Mouse (Mus musculus): ENCODE measurements around the gene Adsl.

The Adsl gene

DNA sequence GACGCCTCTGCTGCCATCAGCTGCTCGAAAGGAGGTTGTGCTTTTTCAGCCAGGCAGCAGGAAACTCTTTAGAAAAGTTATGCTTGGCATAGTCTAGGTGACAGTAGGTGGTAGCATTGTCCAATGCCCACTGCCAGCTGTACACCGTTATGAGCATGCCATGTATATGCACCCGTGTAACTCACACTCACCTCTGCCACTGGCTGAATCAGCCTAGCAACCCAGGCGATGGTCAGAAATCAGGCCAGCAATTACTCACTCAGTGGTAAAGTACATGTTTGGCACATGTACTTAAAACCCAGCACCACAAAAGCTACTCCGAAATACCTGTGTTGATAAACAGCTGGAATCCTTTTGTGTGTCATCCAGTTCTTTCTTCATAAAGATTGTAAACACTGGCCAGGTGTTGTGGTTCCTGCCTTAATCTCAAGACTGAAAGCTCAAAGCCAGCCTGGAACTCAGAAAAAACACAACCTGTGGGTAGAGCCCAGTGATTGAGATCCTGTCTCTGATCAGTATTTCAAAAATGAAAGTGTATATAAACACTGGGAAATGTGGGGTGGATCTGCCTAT, 6.7 kb upstream of the Adsl start:
- DNase-seq (ENCODE audit: low read depth, low spot score) = no peak

DNA sequence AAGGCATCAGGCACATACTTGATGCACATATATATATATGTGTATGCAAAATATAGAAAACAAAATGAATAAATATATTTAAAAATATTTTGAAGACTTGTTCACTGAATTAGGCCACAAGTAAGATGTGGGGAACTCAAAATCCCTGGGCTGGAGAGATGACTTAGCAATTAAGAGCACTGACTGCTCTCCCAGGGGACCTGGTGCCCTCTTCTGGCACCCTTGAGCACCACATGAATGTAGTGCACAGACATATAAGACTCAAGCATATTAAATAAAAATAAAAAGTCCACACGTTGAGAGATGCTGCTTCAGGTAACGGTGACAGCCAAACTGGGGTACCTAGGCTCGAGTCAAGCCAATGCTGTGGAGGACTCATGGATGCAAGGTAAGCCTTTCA, 2.4 kb upstream of the Adsl start:
- DNase-seq (ENCODE audit: low read depth, low spot score) = peak; percentile 73

DNA sequence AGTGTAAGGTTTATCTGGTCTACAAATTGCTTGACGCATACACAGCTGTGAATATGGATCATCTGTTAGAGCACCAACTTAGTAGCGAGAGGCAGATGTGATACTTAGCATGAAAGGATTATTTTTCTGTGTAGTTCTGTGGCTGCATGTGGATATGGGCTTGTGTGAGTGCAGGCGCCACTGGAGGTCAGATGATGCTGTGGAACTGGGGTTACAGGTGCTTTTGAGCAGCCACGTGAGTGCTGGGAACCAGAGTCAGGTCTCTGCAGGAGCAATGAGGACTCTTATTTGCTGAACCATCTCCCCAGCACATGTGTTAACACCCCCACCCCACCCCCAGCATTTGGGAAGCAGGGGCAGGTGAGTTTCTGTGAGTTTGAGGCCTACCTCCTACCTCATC, 1.1 kb downstream of the Adsl start:
- no peak for DNase-seq (ENCODE audit: low read depth, low spot score)

DNA sequence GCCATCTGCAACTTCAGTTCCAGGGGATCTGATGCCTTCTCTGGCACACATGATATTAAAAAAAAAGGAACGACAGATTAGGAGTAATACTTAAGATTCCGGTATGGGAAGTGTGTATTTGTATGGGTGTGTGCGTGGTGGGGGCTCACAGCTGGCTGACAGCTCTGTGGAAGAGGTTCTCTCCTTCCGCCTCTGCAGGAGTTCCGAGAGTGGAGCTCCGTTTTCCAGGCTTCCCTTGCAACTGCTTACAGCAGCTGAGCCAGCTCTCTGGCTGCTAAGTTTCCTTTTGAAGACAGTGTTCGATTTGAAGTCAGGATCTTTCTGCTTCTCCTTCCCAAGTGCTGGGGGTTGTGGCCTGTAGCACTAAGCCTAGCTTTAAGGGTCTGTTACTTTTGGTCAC, 1.8 kb downstream of the Adsl start:
- peak; percentile 65 for DNase-seq (ENCODE audit: low read depth, low spot score)

DNA sequence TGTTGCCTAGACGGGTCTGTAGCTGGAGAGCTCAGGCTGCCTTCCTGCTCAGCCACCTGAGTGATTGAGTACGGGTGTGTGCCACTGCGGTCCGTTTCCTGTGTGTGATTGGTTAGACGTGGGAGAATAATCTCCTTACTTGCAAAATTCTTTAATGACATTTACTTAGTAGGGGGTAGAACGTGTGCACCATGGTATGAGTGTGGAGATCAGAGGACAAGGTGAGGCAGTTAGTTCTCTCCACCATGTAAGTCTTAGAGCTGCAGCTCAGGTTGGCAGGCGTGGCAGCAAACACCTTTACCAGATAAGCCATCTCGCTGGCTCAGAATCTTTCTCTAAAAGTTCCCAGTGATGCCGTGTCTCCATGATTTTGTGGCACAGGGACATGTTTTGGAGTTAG, 5.7 kb downstream of the Adsl start:
- DNase-seq (ENCODE audit: low read depth, low spot score) = no peak

DNA sequence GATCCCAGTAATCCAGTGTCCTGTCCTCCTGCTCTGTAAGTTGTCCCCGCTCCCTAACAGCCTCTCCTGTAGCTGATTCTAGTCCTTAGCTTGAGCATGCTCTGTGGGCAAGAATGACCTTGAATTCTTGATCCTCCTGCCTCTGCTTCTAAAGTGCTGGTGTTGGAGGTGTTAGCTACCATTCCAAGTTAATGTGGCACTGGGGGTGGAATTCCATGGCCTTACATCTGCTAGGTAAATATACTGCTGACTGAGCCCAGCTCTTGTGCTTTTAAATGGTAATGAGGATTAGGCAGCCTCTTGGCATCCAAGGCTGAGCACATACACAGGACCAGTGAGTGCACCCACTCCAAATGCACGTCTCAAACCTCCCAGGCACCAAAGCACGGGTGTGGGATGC, 6.6 kb downstream of the Adsl start:
- peak; percentile 48 for DNase-seq (ENCODE audit: low read depth, low spot score)

DNA sequence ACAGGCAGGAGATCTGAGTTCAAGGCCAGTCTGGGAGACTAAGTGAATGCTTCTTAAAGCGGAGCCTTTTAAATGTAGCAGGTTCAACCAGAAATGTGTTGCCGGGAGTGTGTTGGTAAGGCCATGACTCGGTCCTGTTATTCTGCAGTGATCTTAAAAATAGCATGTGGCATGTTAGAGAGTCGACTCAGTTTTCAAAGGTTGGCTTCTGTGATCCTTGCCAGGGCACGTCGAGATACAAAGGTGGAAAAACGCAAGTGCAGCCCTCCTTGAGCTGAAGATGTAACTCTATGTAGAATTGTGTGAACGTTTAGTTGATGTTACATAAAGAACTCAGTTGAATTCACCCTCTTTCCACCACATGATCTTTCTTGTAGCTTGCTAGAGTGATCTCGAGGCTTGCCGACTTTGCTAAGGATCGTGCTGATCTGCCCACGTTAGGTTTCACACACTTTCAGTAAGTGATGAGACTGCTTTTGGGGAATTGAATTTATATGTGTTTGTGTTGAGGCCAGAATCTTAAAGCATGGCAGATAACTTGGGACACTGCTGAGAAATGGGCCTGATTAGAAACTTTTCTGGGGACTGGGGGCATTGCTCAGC, 7.6 kb downstream of the Adsl start:
- DNase-seq (ENCODE audit: low read depth, low spot score) = peak; percentile 70

DNA sequence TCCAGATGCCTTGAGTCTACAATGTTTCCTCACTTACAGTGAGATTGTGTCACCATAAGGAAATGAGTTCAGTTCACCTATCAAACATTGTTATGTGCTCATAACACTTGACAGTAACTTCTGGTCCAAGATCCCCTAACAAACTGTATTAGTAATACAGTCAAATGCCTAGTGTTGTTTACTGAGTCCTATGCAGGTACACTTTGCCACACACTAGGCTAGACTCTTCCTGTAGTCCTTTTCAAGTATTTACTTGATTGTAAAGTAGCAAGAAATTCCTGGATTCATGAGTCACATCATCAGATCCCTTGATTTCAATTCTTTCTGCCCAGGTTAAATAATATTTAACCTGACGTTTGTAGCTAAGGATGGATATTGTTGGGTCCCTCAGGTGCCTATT, 21.1 kb downstream of the Adsl start:
- no peak for DNase-seq (ENCODE audit: low read depth, low spot score)

DNA sequence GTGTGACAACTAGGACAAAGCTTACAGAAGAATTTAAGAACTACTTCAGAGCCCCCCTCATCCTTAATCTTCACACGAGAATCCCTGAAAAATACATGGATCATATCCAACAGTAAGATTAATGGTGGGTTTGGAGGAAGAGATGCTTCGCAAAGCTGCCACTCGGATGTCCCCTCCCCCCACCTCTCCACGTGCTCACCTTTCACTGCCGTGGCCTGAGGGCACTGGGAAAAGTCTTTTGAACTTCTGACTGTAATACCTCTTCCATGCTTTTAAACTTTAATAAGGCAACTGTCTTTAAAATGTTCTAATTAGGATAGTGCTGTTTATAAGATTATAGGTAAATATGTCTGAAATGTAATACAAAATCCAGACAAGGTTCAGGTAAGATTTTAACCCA, 26.0 kb downstream of the Adsl start:
- no peak for DNase-seq (ENCODE audit: low read depth, low spot score)

DNA sequence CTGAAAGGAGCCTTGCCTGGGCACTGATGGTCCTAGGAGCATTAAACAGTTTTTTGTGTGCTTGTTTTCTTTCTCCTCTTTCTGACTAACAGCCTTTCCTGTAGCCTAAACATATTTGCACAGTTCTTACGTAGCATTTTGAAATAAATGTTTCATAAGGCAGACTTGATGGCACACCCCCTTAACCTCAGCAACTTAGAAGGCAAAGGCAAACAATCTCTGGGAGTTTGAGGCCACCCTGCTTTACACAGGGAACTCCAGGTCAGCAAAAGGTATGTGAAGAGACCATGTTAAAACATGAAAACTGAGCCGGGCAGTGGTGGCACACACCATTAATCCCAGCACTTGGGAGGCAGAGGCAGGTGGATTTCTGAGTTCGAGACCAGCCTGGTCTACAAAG, 27.4 kb downstream of the Adsl start:
- DNase-seq (ENCODE audit: low read depth, low spot score) = no peak

DNA sequence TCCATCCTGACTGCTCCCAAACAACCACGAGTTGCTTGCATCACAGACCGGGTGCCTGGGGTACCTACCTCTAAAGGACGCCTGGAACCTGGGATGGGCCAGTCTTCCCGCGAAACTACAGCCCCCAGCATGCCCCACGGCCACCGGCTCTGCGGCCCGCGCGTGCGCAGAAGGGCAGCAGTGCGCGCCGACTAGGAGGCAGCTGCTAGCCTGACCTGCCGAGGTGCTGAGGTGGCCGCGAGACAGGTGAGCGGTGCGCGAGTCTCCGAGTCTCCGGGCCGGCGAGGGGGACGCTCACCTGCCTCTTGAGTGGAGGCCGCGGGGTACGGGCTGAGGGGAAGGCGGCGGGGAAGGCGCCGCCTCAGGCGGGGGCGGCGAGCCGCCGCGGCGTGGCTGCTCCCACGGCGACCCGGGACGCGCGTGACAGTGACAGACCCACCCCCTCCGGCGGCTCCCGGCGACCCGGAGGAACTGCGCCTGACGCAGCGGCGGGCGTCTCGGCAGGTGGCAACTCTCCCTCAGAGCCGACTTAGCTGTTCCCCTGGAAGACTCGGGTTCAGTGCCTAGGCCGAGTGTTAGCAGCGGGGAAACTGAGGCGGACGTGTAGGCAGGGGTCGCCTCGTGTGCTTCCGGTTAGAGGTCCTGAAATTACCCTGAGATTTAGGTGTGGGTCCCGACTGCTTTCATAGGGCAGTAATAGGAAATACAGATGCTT, 29.5 kb downstream of the Adsl start, which contains the start of gene Sgsm3:
Gene Sgsm3, plus strand, starts transcription at position 146 of the 715 bp plus-strand sequence.
- peak; percentile 94 for DNase-seq (ENCODE audit: low read depth, low spot score)

DNA sequence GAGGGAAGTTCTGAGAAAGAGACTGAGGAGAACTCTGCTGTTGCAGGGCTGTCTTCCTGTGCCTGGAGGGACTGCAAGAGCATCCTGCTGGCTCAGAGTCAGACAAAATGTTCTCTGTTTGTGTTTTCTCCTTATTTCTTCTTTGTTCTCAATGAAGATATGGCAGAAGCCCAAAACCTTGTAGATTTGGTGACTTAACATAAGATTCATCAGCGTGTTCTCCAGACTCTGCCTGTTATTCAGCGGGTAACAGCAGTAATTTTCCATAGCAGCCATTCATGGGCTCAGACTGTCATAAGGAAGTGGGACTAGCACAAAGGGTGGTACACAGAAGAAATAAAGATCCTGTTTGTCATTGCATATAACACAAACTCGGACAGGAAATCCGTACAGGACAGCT, 31.3 kb downstream of the Adsl start:
- DNase-seq (ENCODE audit: low read depth, low spot score) = peak; percentile 56

DNA sequence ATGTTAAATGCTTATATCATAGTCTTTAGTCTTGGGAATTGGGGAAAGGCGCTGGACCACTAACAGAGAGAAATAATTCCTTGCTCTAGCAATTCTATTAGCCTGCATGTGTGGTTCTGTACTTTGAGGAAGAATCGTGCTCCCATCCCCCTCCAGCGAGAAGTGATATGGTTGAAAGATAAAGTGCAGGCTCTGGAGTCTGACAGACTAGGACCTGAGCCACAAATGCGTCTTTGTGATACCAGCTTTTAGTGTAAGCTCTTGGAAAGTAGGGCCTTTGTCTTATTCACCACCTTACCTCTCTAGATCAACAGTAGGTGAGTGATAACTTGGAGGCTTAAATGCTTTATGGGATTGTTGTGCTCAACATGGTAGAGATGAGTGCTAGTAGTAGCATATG, 32.9 kb downstream of the Adsl start:
- DNase-seq (ENCODE audit: low read depth, low spot score) = no peak

DNA sequence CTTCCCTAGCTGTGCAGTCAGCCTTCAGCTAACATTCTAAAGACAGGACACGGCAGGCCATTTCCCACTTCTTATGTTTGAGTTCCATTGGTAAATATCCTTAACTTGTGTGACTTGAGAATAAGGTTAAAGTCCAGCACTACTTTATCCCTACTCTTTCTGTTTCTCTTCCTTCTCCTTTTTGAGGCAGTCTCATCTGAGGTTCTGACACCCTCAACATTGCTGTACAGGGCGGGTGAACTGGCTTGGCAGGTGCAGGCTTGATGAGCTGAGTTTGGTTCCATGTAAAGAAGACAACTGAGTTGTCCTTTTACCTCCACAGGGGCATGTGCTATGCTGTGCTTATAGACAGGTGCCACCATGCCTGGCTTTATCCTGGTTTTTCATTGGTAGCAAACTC, 35.0 kb downstream of the Adsl start:
- DNase-seq (ENCODE audit: low read depth, low spot score) = no peak

DNA sequence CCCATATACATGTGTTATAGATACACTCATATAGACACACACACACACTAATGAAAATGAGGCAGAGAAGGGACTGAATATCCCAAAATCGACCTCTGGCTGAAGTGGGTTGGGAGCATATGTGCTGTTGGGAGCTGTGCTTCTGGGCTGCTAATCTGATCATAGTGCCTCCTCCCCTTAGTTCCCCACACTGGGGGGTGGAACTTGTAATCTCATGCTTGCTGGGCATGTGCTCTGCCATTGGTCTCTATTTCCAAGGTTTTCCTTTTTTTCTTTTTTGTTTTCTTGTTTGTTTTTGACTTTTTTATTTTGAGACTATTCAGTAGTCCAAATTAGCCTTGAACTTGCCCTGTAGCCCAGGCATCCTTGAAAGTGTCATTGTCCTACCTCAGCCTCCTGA, 40.0 kb downstream of the Adsl start:
- no peak for DNase-seq (ENCODE audit: low read depth, low spot score)

DNA sequence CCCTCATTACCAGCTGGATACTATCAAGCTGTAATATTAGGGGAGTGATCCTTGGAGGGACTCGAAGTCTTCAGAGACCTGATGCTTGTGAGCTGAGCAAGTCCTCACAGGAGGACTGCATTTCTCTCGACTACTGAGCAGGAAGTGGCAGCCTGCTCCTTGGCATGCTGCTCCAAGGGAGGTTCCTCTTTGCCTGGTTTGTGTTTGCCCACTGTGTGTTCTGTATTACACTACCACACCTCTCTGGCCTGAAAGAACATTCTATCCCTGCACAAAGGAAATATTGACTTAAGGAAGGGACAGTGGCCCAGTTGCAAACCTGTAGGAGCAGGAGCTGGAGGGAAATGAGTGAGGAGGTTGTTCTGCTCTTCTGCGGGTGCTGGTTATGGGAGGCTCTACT, 41.4 kb downstream of the Adsl start:
- DNase-seq (ENCODE audit: low read depth, low spot score) = no peak

DNA sequence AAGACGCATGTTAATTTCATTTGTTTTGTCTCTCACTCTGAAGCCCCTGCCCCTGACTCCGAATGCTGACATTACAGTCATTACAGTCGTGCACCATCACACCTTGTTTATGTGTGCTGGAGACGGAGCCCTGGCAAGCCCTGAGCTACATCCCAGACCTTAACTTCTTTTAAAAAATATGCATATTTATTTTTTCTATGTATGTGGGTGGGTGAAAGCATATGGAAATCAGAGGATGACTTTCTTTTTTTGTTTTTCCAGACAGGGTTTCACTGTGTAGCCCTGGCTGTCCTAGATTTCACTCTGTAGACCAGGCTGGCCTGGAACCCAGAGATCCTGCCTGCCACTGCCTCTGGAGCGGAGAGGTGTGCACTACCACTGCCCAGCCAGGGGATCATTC, 46.7 kb downstream of the Adsl start:
- DNase-seq (ENCODE audit: low read depth, low spot score) = peak; percentile 28

DNA sequence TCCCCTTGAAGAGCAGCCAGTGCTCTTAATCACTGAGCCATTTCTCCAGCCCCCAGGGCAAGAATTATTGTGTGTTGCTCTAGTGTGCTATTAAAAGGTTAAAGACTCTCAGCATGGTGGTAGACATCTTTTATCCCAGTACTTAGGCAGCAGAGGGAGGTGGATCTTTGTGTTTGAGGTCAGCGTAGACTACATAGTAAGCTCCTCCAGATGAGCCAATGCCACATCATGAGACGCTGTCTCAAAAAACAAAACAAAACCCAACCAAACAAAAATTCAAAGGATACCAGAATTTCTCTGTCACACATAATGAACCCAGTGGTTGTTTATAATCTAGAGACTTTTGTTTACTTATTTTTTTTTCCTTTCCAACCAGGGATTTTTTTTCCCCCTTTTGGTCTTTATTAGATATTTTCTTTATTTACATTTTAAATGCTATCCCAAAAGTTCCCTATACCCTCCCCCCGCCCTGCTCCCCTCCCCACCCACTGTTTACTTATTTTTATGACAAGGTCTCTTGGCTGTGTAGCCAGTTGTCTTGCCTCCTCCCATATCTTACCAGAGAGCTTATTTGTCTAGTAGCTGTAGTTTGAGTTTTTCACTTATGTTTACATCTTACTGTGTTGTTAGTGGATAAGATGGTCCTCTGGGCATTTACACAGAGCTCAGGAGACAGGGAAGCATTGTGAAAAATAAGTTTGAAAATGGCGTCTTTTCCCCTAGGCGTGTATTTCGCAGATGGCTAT, 48.0 kb downstream of the Adsl start:
- DNase-seq (ENCODE audit: low read depth, low spot score) = no peak

DNA sequence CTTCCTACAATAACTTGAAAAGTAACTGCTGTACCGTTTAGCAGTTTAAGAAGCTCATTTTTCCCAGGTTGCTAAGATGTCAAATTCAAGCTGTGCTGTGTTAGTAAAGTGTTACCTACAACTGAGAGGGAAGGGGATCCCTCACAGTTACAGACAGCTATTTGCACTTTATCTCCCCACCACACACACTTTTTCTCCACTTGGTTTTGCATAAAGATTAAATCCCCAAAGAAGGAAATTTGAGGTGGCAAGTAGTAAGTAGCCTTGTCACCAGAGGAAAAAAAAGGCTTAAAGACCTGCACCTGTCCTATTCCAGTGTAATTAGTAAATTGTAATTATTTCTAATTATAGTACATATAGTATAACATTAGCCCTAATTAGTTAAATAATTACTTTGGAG, 48.8 kb downstream of the Adsl start:
- DNase-seq (ENCODE audit: low read depth, low spot score) = no peak

DNA sequence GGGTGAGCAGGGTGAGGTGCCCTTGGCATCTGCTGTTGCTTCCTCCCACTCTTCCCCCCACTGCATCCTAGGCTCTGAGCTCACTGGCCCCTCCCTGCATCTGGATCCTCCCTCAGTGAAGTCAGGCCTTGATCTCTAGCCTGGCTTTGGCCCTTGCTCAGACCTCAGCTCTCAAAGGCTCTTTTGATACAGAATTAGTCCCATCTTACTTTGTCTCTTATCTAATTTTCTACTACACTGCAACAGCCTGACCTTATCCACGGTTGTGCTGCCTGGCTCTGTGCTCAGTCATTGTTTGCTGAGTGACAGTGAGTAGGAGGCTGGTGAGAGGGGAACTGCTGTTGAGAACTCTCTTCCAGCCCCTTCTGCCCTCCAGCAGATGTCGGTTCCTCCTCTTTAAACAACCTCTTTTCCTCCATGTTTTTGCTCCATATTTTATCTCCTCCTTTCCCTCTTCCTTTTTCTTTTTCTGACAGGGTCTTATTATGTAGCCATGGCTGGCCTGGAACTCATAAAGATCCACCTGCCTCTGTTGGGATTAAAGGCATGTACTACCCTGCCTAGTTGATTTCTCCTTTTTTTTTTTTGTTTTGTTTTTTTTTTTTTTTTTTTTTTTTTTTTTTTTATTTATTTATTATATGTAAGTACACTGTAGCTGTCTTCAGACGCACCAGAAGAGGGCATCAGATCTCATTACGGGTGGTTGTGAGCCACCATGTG, 52.3 kb downstream of the Adsl start:
- DNase-seq (ENCODE audit: low read depth, low spot score) = peak; percentile 71

DNA sequence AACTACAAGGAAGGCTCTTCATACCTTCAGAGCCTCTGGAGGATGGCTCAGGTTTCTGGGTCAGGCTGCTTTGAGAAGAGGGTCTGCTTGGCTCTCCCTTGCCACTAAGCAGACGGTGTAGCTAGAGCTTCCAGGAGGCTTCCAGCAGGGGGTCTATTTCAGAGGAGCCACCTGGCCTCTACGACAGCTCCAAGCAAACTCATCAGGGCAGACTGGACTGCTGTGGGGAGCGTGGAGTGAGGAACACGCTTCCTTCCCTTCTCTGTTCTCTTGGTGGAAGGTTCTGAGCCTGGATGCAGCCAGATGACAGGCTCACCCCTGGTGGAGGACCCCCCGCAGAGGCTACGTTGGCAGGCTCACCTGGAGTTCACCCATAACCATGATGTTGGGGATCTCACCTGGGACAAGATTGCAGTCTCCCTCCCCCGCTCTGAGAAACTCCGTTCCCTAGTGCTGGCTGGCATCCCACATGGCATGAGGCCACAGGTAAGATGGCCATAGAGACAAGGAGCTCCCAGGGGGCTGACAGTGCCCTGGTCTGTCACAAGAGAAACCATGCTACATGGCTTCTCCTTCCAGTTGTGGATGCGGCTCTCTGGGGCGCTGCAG, 57.9 kb downstream of the Adsl start:
- DNase-seq (ENCODE audit: low read depth, low spot score) = peak; percentile 45

DNA sequence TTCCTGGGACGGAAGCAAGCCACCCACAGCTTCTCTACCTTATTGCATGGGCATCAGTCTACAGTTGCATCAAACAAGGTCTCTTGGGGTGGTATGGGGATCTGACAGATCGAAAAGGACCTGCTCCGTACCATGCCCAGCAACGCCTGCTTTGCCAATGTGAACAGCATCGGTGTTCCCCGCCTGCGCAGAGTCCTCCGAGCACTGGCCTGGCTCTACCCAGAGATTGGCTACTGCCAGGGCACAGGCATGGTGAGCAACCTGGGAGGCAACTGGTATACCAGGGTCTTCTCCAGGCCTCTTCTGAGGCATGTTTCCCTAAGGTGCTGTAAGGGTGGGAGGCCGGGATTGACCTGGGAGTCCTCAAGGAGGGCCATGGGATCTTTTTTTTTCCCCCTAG, 59.0 kb downstream of the Adsl start:
- DNase-seq (ENCODE audit: low read depth, low spot score) = no peak
